Mouse (Mus musculus): Measurements from ENCODE around the gene Olfr1339. TPM values are rescaled to one million over a fixed set of nuclear protein-coding genes. Genes with fewer than 3 reads are reported as not detected.

Gene Olfr1339
- total and polyA plus RNA-seq, 3 experiments, result not detected

GRCm38 (mm10) chr4:118740988-118741698 is 9.2 kb downstream of the Olfr1339 start:
- Histone ChIP-seq H3K27me3 (ENCODE audit: control insufficient read depth in 1 of 2, insufficient read depth in 2 of 2, low read length in 2 of 2) (no peaks in the 10 kb centered on the region; a peak in 1 of 4 replicates), H3K79me2 (ENCODE audit: control insufficient read depth, insufficient read depth, low read length, poor library complexity) (no peaks in the 10 kb centered on the region)

GRCm38 (mm10) chr4:118741881-118742280 is 9.9 kb downstream of the Olfr1339 start:
- no peaks in the 10 kb centered on the region for H3K9me3 ChIP-seq (replicated peaks; ENCODE audit: insufficient read depth, low read length)
- H3K36me3 ChIP-seq (ENCODE audit: control insufficient read depth in 1 of 2, insufficient read depth in 2 of 2, low read length in 2 of 2), result no peaks in the 10 kb centered on the region
- H3K4me3 ChIP-seq (ENCODE audit: control insufficient read depth in 1 of 2, insufficient read depth in 1 of 2, low read depth in 2 of 2, low read length in 2 of 2), result no peak overlapping the region
- H3K4me1 ChIP-seq (ENCODE audit: control insufficient read depth in 1 of 2, insufficient read depth in 2 of 2, low read length in 2 of 2), result no peaks in the 10 kb centered on the region
- no peaks in the 10 kb centered on the region; a peak in 1 of 4 replicates for H3K27me3 ChIP-seq (ENCODE audit: control insufficient read depth in 1 of 2, insufficient read depth in 2 of 2, low read length in 2 of 2)
- TF ChIP-seq ZKSCAN1 (IDR thresholded peaks at IDR 0.05; ENCODE audit: low read depth, low read length) (no peak), JUND (IDR thresholded peaks at IDR 0.05; ENCODE audit: low read depth, low read length) (no peak), POLR2A (IDR thresholded peaks at IDR 0.05; ENCODE audit: control insufficient read depth in 1 of 2, insufficient read depth in 1 of 2, low read depth in 1 of 2, low read length in 2 of 2, poor library complexity in 1 of 2) (no peak), EP300 (IDR thresholded peaks at IDR 0.05; ENCODE audit: low read depth in 1 of 2, low read length in 2 of 2) (no peak), SMC3 (IDR thresholded peaks at IDR 0.05; ENCODE audit: low read depth, low read length) (no peak), E2F4 (IDR thresholded peaks at IDR 0.05; ENCODE audit: borderline replicate concordance, low read depth, low read length) (no peak), CTCF (IDR thresholded peaks at IDR 0.05 in 2 of 3, conservative IDR thresholded peaks at IDR 0.05 in 1 of 3; ENCODE audit: control insufficient read depth in 1 of 3, insufficient read depth in 1 of 3, low read depth in 2 of 3, low read length in 3 of 3, poor library complexity in 1 of 3, severe bottlenecking in 1 of 3) (no peak)
- no peak overlapping the region for H3K27ac ChIP-seq (ENCODE audit: control insufficient read depth, low read depth, low read length)
- H3K79me2 ChIP-seq (ENCODE audit: control insufficient read depth, insufficient read depth, low read length, poor library complexity), result no peaks in the 10 kb centered on the region
- no peak for DNase-seq (ENCODE audit: low read depth, low spot score)
- no peak overlapping the region for H3K9ac ChIP-seq (ENCODE audit: control insufficient read depth, low read depth, low read length, poor library complexity, severe bottlenecking)

More at GRCm38 (mm10) chr4:118740988-118741698, 9.2 kb downstream of the Olfr1339 start:
- Histone ChIP-seq H3K4me1 (ENCODE audit: control insufficient read depth in 1 of 2, insufficient read depth in 2 of 2, low read length in 2 of 2) (no peaks in the 10 kb centered on the region), H3K27ac (ENCODE audit: control insufficient read depth, low read depth, low read length) (no peak overlapping the region), H3K4me3 (ENCODE audit: control insufficient read depth in 1 of 2, insufficient read depth in 1 of 2, low read depth in 2 of 2, low read length in 2 of 2) (no peak overlapping the region), H3K9ac (ENCODE audit: control insufficient read depth, low read depth, low read length, poor library complexity, severe bottlenecking) (no peak overlapping the region), H3K36me3 (ENCODE audit: control insufficient read depth in 1 of 2, insufficient read depth in 2 of 2, low read length in 2 of 2) (no peaks in the 10 kb centered on the region), H3K9me3 (replicated peaks; ENCODE audit: insufficient read depth, low read length) (no peaks in the 10 kb centered on the region)
- DNase-seq (ENCODE audit: low read depth, low spot score), result no peak
- TF ChIP-seq TBP (IDR thresholded peaks at IDR 0.05; ENCODE audit: low read depth, low read length), result no peak
- TF ChIP-seq GATA1 (IDR thresholded peaks at IDR 0.05; ENCODE audit: low read depth, low read length), result no peak
- no peak for TF ChIP-seq NRF1 (IDR thresholded peaks at IDR 0.05; ENCODE audit: insufficient read depth, low read depth, low read length, poor library complexity, severe bottlenecking)
- TF ChIP-seq SIN3A (IDR thresholded peaks at IDR 0.05; ENCODE audit: low read length), result no peak
- no peak for TF ChIP-seq POLR2AphosphoS2 (IDR thresholded peaks at IDR 0.05; ENCODE audit: low read length)
- no peak for TF ChIP-seq MEF2A (IDR thresholded peaks at IDR 0.05; ENCODE audit: extremely low read depth, insufficient replicate concordance, low read depth, low read length, poor library complexity, severe bottlenecking)
- TF ChIP-seq ZC3H11A (IDR thresholded peaks at IDR 0.05; ENCODE audit: low read depth, low read length), result no peak
- no peak for TF ChIP-seq ELF1 (IDR thresholded peaks at IDR 0.05; ENCODE audit: low read depth, low read length)
- TF ChIP-seq POLR2A (IDR thresholded peaks at IDR 0.05; ENCODE audit: control insufficient read depth in 1 of 2, insufficient read depth in 1 of 2, low read depth in 1 of 2, low read length in 2 of 2, poor library complexity in 1 of 2), result no peak
- no peak for TF ChIP-seq USF1 (IDR thresholded peaks at IDR 0.05; ENCODE audit: low read depth, low read length)
